Mouse (Mus musculus): ENCODE data around the gene Vax1. TPM values are rescaled to one million over a fixed set of nuclear protein-coding genes. Genes with fewer than 3 reads are reported as not detected.

The Vax1 gene
- polyA plus RNA-seq (2021): not detected

- CTCF ChIA-PET: no interaction called here
- TF ChIP-seq CTCF (IDR thresholded peaks at IDR 0.05): no peak
- in situ Hi-C loops (cut with MboI; ENCODE audit: low pct_unique_long_range_greater_than_20kb): no loop called here
- peaks cover 94% of the 10 kb centered on the region for H3K27me3 ChIP-seq
- no peak for DNase-seq (ENCODE audit: low read depth, low spot score)
- no peak for ATAC-seq
- POLR2A ChIA-PET: no interaction called here
Observed at GRCm38 (mm10) chr19:59169936-59170765, at the start of gene Vax1. TSS of gene Vax1 (minus strand) at chr19:59170056.

GRCm38 (mm10) chr19:59218991-59219390, 49.1 kb upstream of the Vax1 start, which contains the start of gene Kcnk18:
TSS of gene Kcnk18 (plus strand) at chr19:59219214.
- in situ Hi-C loops (cut with MboI; ENCODE audit: low pct_unique_long_range_greater_than_20kb): no loop called here
- TF ChIP-seq CTCF (IDR thresholded peaks at IDR 0.05): no peak
- DNase-seq (ENCODE audit: low read depth, low spot score) (no peak), ATAC-seq (no peak)
- peaks cover 34% of the 10 kb centered on the region for H3K27me3 ChIP-seq
- POLR2A ChIA-PET: interaction anchor here (0.6 kb wide), 1 partner anchor 155 kb away, joined by 4 read pairs; no protein-coding TSS in a partner anchor
- CTCF ChIA-PET: interaction anchor here (0.8 to 1.2 kb wide), 3 partner anchors 13 to 256 kb away, joined by 3 to 4 read pairs (median 3); no protein-coding TSS in a partner anchor

- POLR2A ChIA-PET: no interaction called here
- CTCF ChIA-PET: interaction anchor here (1.1 to 1.3 kb wide), 2 partner anchors 8 to 9 kb away, joined by 3 read pairs; no protein-coding TSS in a partner anchor
- DNase-seq (ENCODE audit: low read depth, low spot score) (no peak), ATAC-seq (no peak)
- peaks cover 35% of the 10 kb centered on the region for H3K27me3 ChIP-seq
- in situ Hi-C loops (cut with MboI; ENCODE audit: low pct_unique_long_range_greater_than_20kb): no loop called here
- no peak for TF ChIP-seq CTCF (IDR thresholded peaks at IDR 0.05)
Observed at GRCm38 (mm10) chr19:59216891-59217290, 47.0 kb upstream of the Vax1 start.

GRCm38 (mm10) chr19:59208986-59209385, 39.1 kb upstream of the Vax1 start:
- H3K27me3 ChIP-seq: peaks cover 5% of the 10 kb centered on the region
- TF ChIP-seq CTCF (IDR thresholded peaks at IDR 0.05): no peak
- CTCF ChIA-PET: interaction anchor here (0.6 to 2.7 kb wide), 20 partner anchors 8 to 400 kb away, joined by 3 to 34 read pairs (median 3); no protein-coding TSS in a partner anchor
- ATAC-seq: no peak
- DNase-seq (ENCODE audit: low read depth, low spot score): no peak
- POLR2A ChIA-PET: interaction anchor here (0.7 to 1.2 kb wide), 2 partner anchors 20 to 162 kb away, joined by 3 to 4 read pairs; no protein-coding TSS in a partner anchor
- in situ Hi-C loops (cut with MboI; ENCODE audit: low pct_unique_long_range_greater_than_20kb): loop anchor here (10.0 kb wide), 1 partner anchor 404 kb away; no protein-coding TSS in a partner anchor

- peaks cover 3% of the 10 kb centered on the region for H3K27me3 ChIP-seq
- ChIA-PET POLR2A (interaction anchor here (0.7 to 1.2 kb wide), 2 partner anchors 20 to 161 kb away, joined by 3 to 4 read pairs; no protein-coding TSS in a partner anchor), CTCF (interaction anchor here (0.6 to 2.7 kb wide), 20 partner anchors 9 to 399 kb away, joined by 3 to 34 read pairs (median 3); no protein-coding TSS in a partner anchor)
- peak; percentile 44 for ATAC-seq
- peak; percentile 90 for TF ChIP-seq CTCF (IDR thresholded peaks at IDR 0.05)
- in situ Hi-C loops (cut with MboI; ENCODE audit: low pct_unique_long_range_greater_than_20kb): loop anchor here (10.0 kb wide), 1 partner anchor 404 kb away; no protein-coding TSS in a partner anchor
- no peak for DNase-seq (ENCODE audit: low read depth, low spot score)
Observed at GRCm38 (mm10) chr19:59208475-59208874, 38.6 kb upstream of the Vax1 start.

GRCm38 (mm10) chr19:59198161-59198560, 28.3 kb upstream of the Vax1 start:
- TF ChIP-seq CTCF (IDR thresholded peaks at IDR 0.05): peak; percentile 86
- ATAC-seq (peak; percentile 46), DNase-seq (ENCODE audit: low read depth, low spot score) (no peak)
- ChIA-PET CTCF (interaction anchor here (0.6 to 4.8 kb wide), 7 partner anchors 9 to 297 kb away, joined by 3 to 36 read pairs (median 3); no protein-coding TSS in a partner anchor), POLR2A (interaction anchor here (1.6 kb wide), 1 partner anchor 284 kb away, joined by 3 read pairs; no protein-coding TSS in a partner anchor)
- in situ Hi-C loops (cut with MboI; ENCODE audit: low pct_unique_long_range_greater_than_20kb): no loop called here
- H3K27me3 ChIP-seq: peaks cover 59% of the 10 kb centered on the region

GRCm38 (mm10) chr19:59196111-59196666, 26.3 kb upstream of the Vax1 start:
- DNase-seq (ENCODE audit: low read depth, low spot score) (no peak), ATAC-seq (no peak)
- H3K27me3 ChIP-seq: peaks cover 67% of the 10 kb centered on the region
- ChIA-PET POLR2A (no interaction called here), CTCF (interaction anchor here (1.1 to 4.8 kb wide), 4 partner anchors 9 to 284 kb away, joined by 3 to 36 read pairs (median 10); no protein-coding TSS in a partner anchor)
- in situ Hi-C loops (cut with MboI; ENCODE audit: low pct_unique_long_range_greater_than_20kb): no loop called here
- peak; percentile 67 for TF ChIP-seq CTCF (IDR thresholded peaks at IDR 0.05)

- in situ Hi-C loops (cut with MboI; ENCODE audit: low pct_unique_long_range_greater_than_20kb): no loop called here
- ChIA-PET POLR2A (interaction anchor here (0.8 kb wide), 1 partner anchor 112 kb away, joined by 5 read pairs; no protein-coding TSS in a partner anchor), CTCF (interaction anchor here (1.1 to 4.8 kb wide), 3 partner anchors 9 to 283 kb away, joined by 3 to 36 read pairs (median 15); no protein-coding TSS in a partner anchor)
- DNase-seq (ENCODE audit: low read depth, low spot score): no peak
- no peak for TF ChIP-seq CTCF (IDR thresholded peaks at IDR 0.05)
- peaks cover 75% of the 10 kb centered on the region for H3K27me3 ChIP-seq
- no peak for ATAC-seq
Observed at GRCm38 (mm10) chr19:59195181-59195770, 25.4 kb upstream of the Vax1 start.

GRCm38 (mm10) chr19:59193986-59194820, 24.3 kb upstream of the Vax1 start:
- CTCF ChIA-PET: no interaction called here
- in situ Hi-C loops (cut with MboI; ENCODE audit: low pct_unique_long_range_greater_than_20kb): no loop called here
- POLR2A ChIA-PET: no interaction called here
- TF ChIP-seq CTCF (IDR thresholded peaks at IDR 0.05): no peak
- ATAC-seq: no peak
- no peak for DNase-seq (ENCODE audit: low read depth, low spot score)
- H3K27me3 ChIP-seq: peaks cover 80% of the 10 kb centered on the region

All from Patski (cell line).